Mouse (Mus musculus) layer of hippocampus, postnatal 36 days (tissue): ENCODE data around the gene Slc22a27. TPM values are rescaled to one million over a fixed set of nuclear protein-coding genes. Genes with fewer than 3 reads are reported as not detected.
"Not testable (repeated sequence)": the region's sequence is repeated elsewhere in the genome, so short reads cannot be mapped to it uniquely, and the experiment has no call there.

Experiments
- DNase-seq, 2 experiments: peaks; one replicate each; pipeline ENCODE4 v3.0.0; 2022
- microRNA-seq, 2 experiments: library from miRNA; unstranded; fragments of <30 nt; microRNA quantifications; one replicate each; pipeline ENCODE4 v1.2.0; 2021
- total RNA-seq, 2 experiments: library from RNA; stranded (reverse); gene quantifications; 2 replicates each; pipeline ENCODE4 v1.2.3; 2021

The Slc22a27 gene
- not detected for total RNA-seq

DNA sequence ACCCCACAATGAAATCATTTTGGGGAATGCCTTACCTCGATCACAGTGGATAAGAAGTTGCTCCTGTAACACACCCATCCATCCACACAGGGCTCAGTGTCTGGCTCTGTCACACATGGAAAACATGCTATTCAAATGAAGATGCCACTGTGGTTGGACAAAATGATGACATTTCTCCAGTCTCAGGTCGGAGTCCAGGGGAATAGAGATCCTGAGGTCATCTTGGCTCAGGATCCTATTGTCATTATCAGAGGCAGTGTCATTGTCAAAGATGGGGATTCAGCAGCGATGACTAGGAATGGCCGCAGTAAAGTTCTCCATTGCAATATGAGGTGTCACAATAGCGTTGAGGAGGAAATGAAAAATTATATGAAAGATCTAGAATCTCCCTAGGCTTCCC lies at the start of gene Slc22a27:
Slc22a27 (minus strand) TSS at position 101 of the 400 bp plus-strand sequence.
- DNase-seq: not testable (repeated sequence)

DNA sequence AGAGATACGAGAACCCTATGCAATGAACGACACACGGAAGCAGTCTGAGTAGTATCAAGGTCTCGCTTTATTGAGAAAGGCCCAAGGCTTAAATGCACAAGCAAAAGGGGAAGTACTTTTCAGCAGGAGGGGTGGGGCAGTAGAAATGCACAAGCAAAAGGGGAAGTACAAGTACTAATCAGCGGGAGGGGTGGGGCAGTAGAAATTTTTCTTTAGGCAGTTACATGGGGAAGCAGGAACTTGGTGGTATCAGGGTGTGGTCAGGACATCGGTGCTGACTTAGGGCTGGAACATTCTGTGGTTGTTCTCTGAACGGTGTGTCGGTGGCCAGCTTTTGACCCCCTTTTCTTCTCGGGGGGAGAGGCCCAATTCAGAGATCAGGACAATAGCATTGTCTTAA lies 45.8 kb upstream of the Slc22a27 start:
- not testable (repeated sequence) for DNase-seq

DNA sequence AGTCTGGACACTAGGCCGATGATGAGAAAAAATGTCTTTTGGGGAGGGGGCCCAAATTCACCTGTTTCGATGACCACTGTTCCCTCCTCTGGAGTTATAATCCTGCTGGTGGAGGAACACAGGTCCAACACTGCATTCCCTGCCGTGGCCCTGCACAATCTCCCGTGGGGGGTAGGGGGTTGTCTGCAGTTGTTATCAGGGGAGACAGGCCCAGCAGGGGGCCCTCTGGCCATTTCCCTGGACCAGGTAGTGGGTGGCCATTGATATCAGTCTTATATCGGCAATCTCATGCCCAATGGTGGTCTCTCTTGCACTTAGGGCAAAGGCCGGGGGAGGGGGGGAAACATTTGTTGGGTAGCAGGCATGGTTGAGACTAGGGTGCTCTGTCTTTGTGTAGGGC lies 43.3 kb upstream of the Slc22a27 start:
- not testable (repeated sequence) for DNase-seq

DNA sequence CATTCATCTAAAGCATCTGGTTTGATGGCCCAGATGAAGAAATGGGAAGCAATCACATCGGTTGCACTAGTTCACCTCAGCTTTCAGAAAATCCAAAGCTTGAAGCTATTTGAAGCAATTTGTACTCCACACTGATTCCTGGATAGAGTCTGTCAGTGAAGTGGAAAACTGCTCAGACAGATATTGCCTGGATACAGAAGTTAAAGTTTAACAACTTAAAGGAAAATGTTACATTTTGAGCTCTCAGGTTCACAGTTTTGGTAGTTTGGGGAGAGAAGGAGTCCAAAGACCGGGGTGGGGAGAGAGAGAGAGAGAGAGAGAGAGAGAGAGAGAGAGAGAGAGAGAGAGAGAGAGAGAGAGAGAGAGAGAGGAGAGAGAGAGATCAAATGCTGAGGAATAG lies 2.9 kb upstream of the Slc22a27 start:
- DNase-seq: no peak

DNA sequence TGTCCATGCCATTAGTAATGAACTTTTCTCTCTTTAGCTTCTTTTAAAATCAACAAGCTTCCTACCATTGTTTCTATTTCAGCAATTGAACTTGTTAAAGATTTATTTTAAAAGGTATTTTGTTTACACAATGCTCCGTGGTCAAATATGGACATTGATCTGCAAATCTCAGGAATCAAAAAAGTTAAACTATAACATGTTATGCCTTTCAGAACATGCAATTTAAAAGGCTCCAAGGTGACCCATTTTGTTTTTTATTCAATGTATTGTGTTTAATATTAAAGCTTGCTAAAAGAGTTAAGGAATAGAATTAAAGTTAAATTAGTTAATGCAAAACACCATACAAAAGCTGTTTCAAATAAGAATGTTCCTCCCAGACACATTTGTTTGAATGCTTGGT lies 723 bp upstream of the Slc22a27 start:
- DNase-seq: not testable (repeated sequence)

DNA sequence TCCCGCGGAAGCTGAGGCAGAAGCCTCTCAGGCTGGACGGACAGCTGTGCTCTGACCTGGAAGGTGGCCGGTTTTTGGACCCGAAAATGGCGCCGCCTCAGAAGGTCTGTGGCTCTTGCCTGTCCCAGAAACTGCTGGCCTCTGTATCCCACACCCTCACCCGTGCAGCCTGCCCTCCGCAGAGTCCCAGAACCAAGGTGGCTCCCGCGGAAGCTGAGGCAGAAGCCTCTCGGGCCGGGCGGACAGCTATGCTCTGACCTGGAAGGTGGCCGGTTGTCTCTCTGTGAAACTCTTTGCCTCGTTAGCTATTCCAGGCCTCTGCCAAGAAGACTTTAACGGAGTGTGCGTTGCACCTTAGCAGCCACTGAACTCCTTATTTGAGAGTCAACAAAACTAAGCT lies 26.4 kb downstream of the Slc22a27 start:
- DNase-seq: not testable (repeated sequence)

DNA sequence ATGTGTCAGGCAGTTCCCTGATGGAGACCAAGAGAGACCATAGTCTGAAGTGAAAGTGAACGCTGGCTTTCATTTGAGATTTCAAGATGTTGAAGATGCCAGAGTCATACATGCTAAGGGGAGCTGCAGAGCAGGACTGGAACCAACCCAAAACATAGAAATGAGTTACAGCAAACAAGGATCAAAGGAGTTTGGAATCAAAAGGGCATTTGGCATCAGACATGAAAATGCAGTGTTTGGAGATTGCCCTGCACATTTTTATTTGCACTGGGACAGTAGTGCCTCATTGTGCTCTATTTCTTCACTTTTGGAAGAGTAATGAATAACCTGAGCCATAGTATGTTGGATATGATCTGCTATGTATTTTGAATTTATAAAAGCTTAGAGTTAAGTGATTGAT lies 89.2 kb downstream of the Slc22a27 start:
- no peak for DNase-seq

DNA sequence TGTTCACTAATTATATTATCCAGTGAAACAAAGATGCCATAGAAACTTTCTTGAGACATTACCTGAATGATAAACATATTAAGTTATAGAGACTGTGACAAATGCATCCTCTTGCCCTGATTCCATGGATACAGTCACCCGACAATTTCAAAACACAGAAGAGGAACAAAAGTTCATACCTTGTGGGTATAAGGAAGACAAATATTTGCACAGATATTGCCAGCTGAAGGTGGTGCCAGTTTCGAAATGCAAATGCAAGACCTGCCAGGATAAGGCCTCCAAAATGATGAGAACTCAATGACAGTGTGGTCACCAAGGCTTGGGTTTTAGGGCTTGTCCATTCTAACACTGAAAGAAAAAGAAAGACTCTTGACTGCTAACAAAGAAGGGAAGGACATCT lies 136.0 kb downstream of the Slc22a27 start:
- DNase-seq: no peak

Small RNA genes lying within 50 kb of the gene (microRNA-seq; reads per million reads assigned to microRNA genes)
- gene Gm24951: 0 reads per million in 2 experiments

Other genes with a start within 250 kb of the Slc22a27 start
- gene Slc22a26, start 163.4 kb downstream of the Slc22a27 start, total RNA-seq: not detected
- not detected for gene Slc22a28, start 166.0 kb upstream of the Slc22a27 start, total RNA-seq